Mouse (Mus musculus) cortical plate, adult 2 months (tissue): ENCODE results near the gene Ndufaf2.

Source experiments
- CTCF ChIP-seq: fragments of 200-500 bp; IDR thresholded peaks from 2 replicates; pipeline ENCODE4 v1.5.1; 2011; ENCODE audit warnings: mild to moderate bottlenecking, control low read depth, low read length; ENCODE audit not compliant: insufficient read depth; ENCODE audit errors: extremely low read depth
- POLR2A ChIP-seq: fragments of 200-500 bp; IDR thresholded peaks from 2 replicates; pipeline ENCODE4 v1.6.1; 2011; ENCODE audit warnings: mild to moderate bottlenecking, low read length, control low read depth; ENCODE audit not compliant: insufficient read depth; ENCODE audit errors: extremely low read depth

- TF ChIP-seq POLR2A, result no peak
- TF ChIP-seq CTCF, result no peak
These were observed 66.1 kb downstream of the Ndufaf2 start for GRCm38 (mm10) chr13:108092290-108092689.
